Comparison of ENCODE assay signal across 17 mouse cellular contexts in genomic region chr17:80708803-80709202, GRCm38 (mm10). TPM values are rescaled to one million over a fixed set of nuclear protein-coding genes. Genes with fewer than 3 reads are reported as not detected.
DNase-seq lines count a peak whose midpoint lies in the region; ATAC-seq and TF ChIP-seq lines count a peak whose summit lies in the region.
"Had no signal": no experiment of that assay in that cellular context is flagged by ENCODE, and none has a peak within 500 bp of the region (broad histone marks: within the 10 kb centered on the region; RNA-seq: fewer than 3 reads in every experiment).

No protein-coding gene starts in this region.

- ATAC-seq in heart, embryonic 14.5 days (ENCODE audit: insufficient number of reproducible peaks, insufficient read depth, low FRiP score, low read depth) = no peak
- no peak for ATAC-seq in heart, embryonic 16.5 days (replicated peaks; ENCODE audit: extremely low read depth, insufficient read depth, low FRiP score)
- no peak for ATAC-seq in lung, embryonic 14.5 days (ENCODE audit: insufficient read depth)
- ATAC-seq in stomach, embryonic 15.5 days (ENCODE audit: insufficient read depth, low FRiP score, low read depth) = peak; percentile 83
- ATAC-seq: activated CD4-positive, CD25-positive, alpha-beta regulatory T cell, adult 4 months; CD4-positive, CD25-positive, alpha-beta regulatory T cell, adult 4 months; forebrain, embryonic 14.5 days had no signal

- peak overlapping the region; percentile 21; the same call in 1 of the 2 replicates for H3K9ac ChIP-seq in heart, embryonic 14.5 days (ENCODE audit: low read length)
- no peak overlapping the region for H3K9ac ChIP-seq in heart, embryonic 16.5 days (ENCODE audit: low read length)
- no peak overlapping the region for H3K9ac ChIP-seq in lung, embryonic 14.5 days
- H3K9ac ChIP-seq in stomach, embryonic 15.5 days = no peak overlapping the region
- H3K9ac ChIP-seq: hindbrain, embryonic 15.5 days; kidney, embryonic 15.5 days; liver, embryonic 13.5 days had no signal

- no peaks in the 10 kb centered on the region for H3K27me3 ChIP-seq in heart, embryonic 14.5 days (ENCODE audit: control insufficient read depth, insufficient read depth, low read length)
- H3K27me3 ChIP-seq in heart, embryonic 16.5 days (ENCODE audit: control insufficient read depth, insufficient read depth, low read length) = no peaks in the 10 kb centered on the region
- no peaks in the 10 kb centered on the region for H3K27me3 ChIP-seq in lung, embryonic 14.5 days (ENCODE audit: insufficient read depth, low read length)
- H3K27me3 ChIP-seq in stomach, embryonic 15.5 days (replicated peaks) = no peaks in the 10 kb centered on the region
- H3K27me3 ChIP-seq: hindbrain, embryonic 15.5 days; kidney, embryonic 15.5 days; liver, embryonic 13.5 days had no signal

- no peaks in the 10 kb centered on the region for H3K36me3 ChIP-seq in heart, embryonic 14.5 days (ENCODE audit: control insufficient read depth, insufficient read depth, low read length)
- H3K36me3 ChIP-seq in heart, embryonic 16.5 days (ENCODE audit: control insufficient read depth, insufficient read depth) = no peaks in the 10 kb centered on the region
- H3K36me3 ChIP-seq in lung, embryonic 14.5 days (ENCODE audit: insufficient read depth) = no peaks in the 10 kb centered on the region
- H3K36me3 ChIP-seq in stomach, embryonic 15.5 days = no peaks in the 10 kb centered on the region
- H3K36me3 ChIP-seq: hindbrain, embryonic 15.5 days; kidney, embryonic 15.5 days; liver, embryonic 13.5 days had no signal

- H3K9me3 ChIP-seq in heart, embryonic 14.5 days (ENCODE audit: control insufficient read depth, low read length) = no peaks in the 10 kb centered on the region
- H3K9me3 ChIP-seq in heart, embryonic 16.5 days (replicated peaks; ENCODE audit: control insufficient read depth, low read length) = no peaks in the 10 kb centered on the region
- no peaks in the 10 kb centered on the region for H3K9me3 ChIP-seq in lung, embryonic 14.5 days (ENCODE audit: low read depth, low read length)
- H3K9me3 ChIP-seq in stomach, embryonic 15.5 days = no peaks in the 10 kb centered on the region
- H3K9me3 ChIP-seq: hindbrain, embryonic 15.5 days; kidney, embryonic 15.5 days; liver, embryonic 13.5 days had no signal

- no peak for TF ChIP-seq CTCF in lung, embryonic 14.5 days (IDR thresholded peaks at IDR 0.05; ENCODE audit: low read depth)

- peaks cover 29 to 66% of the 10 kb centered on the region in 2 experiments for H3K4me1 ChIP-seq in heart, embryonic 14.5 days (ENCODE audit: control insufficient read depth in 2 of 2, insufficient read depth in 2 of 2, low read length in 2 of 2)
- peaks cover 51% of the 10 kb centered on the region for H3K4me1 ChIP-seq in heart, embryonic 16.5 days (ENCODE audit: control insufficient read depth, insufficient read depth, low read length)
- peaks cover 39% of the 10 kb centered on the region for H3K4me1 ChIP-seq in lung, embryonic 14.5 days (ENCODE audit: insufficient read depth)
- peaks cover 34% of the 10 kb centered on the region for H3K4me1 ChIP-seq in stomach, embryonic 15.5 days

- intact Hi-C loops in heart, postnatal 14 days (cut with DNase I) = no loop called here

- 0 out of 2 replicates have a peak overlapping the region, but pooled peaks have one; percentile 1 for H3K4me2 ChIP-seq in heart, embryonic 14.5 days (ENCODE audit: low read length)
- H3K4me2 ChIP-seq in heart, embryonic 16.5 days (ENCODE audit: low read depth, low read length) = no peak overlapping the region
- H3K4me2 ChIP-seq in lung, embryonic 14.5 days = 0 out of 2 replicates have a peak overlapping the region, but pooled peaks have one; percentile 8
- 0 out of 2 replicates have a peak overlapping the region, but pooled peaks have one; percentile 3 for H3K4me2 ChIP-seq in stomach, embryonic 15.5 days
- H3K4me2 ChIP-seq: hindbrain, embryonic 15.5 days; liver, embryonic 13.5 days had no signal

- WGBS in heart, embryonic 14.5 days = 60% methylated on average over 6 of the region's 6 CpGs
- 47% methylated on average over 6 of the region's 6 CpGs for WGBS in heart, embryonic 16.5 days
- 32% methylated on average over 6 of the region's 6 CpGs for WGBS in lung, embryonic 14.5 days
- WGBS in stomach, embryonic 15.5 days = 57% methylated on average over 6 of the region's 6 CpGs

- H3K27ac ChIP-seq in heart, embryonic 14.5 days (replicated peaks in 1 of 2; ENCODE audit: control insufficient read depth in 1 of 2, insufficient read depth in 1 of 2, low read depth in 2 of 2, low read length in 2 of 2) = peak overlapping the region; percentile 16 to 48; a peak in 2 of 4 replicates
- peak overlapping the region; percentile 5; the same call in 1 of the 2 replicates for H3K27ac ChIP-seq in heart, embryonic 16.5 days (ENCODE audit: low read length)
- 0 out of 2 replicates have a peak overlapping the region, but pooled peaks have one; percentile 28 for H3K27ac ChIP-seq in lung, embryonic 14.5 days (ENCODE audit: low read depth)
- no peak overlapping the region; the same call in 1 of the 2 replicates for H3K27ac ChIP-seq in stomach, embryonic 15.5 days
- H3K27ac ChIP-seq: hindbrain, embryonic 15.5 days; kidney, embryonic 15.5 days; liver, embryonic 13.5 days had no signal

- no peak overlapping the region for H3K4me3 ChIP-seq in heart, embryonic 14.5 days (ENCODE audit: control insufficient read depth in 1 of 2, insufficient read depth in 1 of 2, low read depth in 1 of 2, low read length in 2 of 2)
- H3K4me3 ChIP-seq in heart, embryonic 16.5 days (ENCODE audit: low read length) = no peak overlapping the region
- H3K4me3 ChIP-seq in lung, embryonic 14.5 days (ENCODE audit: low read depth, low read length) = no peak overlapping the region
- H3K4me3 ChIP-seq in stomach, embryonic 15.5 days (replicated peaks) = no peak overlapping the region
- H3K4me3 ChIP-seq: hindbrain, embryonic 15.5 days; kidney, embryonic 15.5 days; liver, embryonic 13.5 days had no signal

- DNase-seq in heart, postnatal 14 days = no peak
- DNase-seq in lung, embryonic 14.5 days = peak; percentile 39
- DNase-seq in natural killer cell, adult 2 months (ENCODE audit: low spot score in 2 of 2) = no peak
- DNase-seq in frontal cortex, adult 2 months (ENCODE audit: extremely low spot score in 1 of 2, low spot score in 1 of 2) = no peak
- DNase-seq: cerebellum, postnatal 36 days; gastrocnemius, postnatal 36 days; left cerebral cortex, postnatal 4 days; liver, embryonic 13.5 days; thymus, adult 2 months had no signal

RNA-seq across cellular contexts. Expression of gene Map4k3, which starts 19.5 kb away (rescaled TPM):
- 29.1 and 29.6 TPM in 2 replicates for polyA plus RNA-seq in heart, embryonic 14.5 days (2014; fragmentation: Nextera tagmentation; extraction: Ambion mirVana)
- total RNA-seq in heart, postnatal 14 days (2021) = 10 to 100 TPM; 30.0 to 34.6 TPM
- 17.9 and 20.0 TPM in 2 replicates for polyA plus RNA-seq in heart, embryonic 16.5 days (2015; fragmentation: Nextera tagmentation; extraction: Ambion mirVana)
- 62.7 and 64.7 TPM in 2 replicates for polyA plus RNA-seq in lung, embryonic 14.5 days (2014; fragmentation: Nextera tagmentation; extraction: Ambion mirVana)
- 27.7 and 28.9 TPM in 2 replicates for polyA plus RNA-seq in stomach, embryonic 15.5 days (2015; fragmentation: Nextera tagmentation; extraction: Ambion mirVana)
- 39.9 and 41.4 TPM in 2 replicates for polyA plus RNA-seq in frontal cortex, adult 2 months (2012; rRNA removed)
